Mouse (Mus musculus) limb, embryonic 14.5 days (tissue): Measurements from ENCODE around the gene Hes2. TPM values are rescaled to one million over a fixed set of nuclear protein-coding genes. Genes with fewer than 3 reads are reported as not detected.

Experiments
- ATAC-seq: fragments of 200-750 bp; cut with Nextera tagmentation; 2 replicates; pipeline ENCODE4 v1.8.0; 2017; ENCODE audit warnings: low read depth, moderate number of reproducible peaks, moderate TSS enrichment; ENCODE audit not compliant: low FRiP score
- DNase-seq: peaks from one replicate; pipeline ENCODE4 v3.0.0-alpha.2; 2015; ENCODE audit warnings: low spot score
- H3K27ac ChIP-seq: fragments of 300-500 bp; sonication (generic); replicated peaks from 2 replicates; pipeline ENCODE4 v1.5.1; 2014; ENCODE audit warnings: low read depth, mild to moderate bottlenecking, low read length, moderate library complexity, mixed read lengths
- H3K27me3 ChIP-seq: fragments of 300-500 bp; sonication (generic); 2 replicates; pipeline ENCODE4 v1.6.1; 2014; ENCODE audit warnings: low read length, mixed read lengths; ENCODE audit not compliant: control insufficient read depth, insufficient read depth
- H3K36me3 ChIP-seq: fragments of 300-500 bp; sonication (generic); 2 replicates; pipeline ENCODE4 v1.6.1; 2014; ENCODE audit warnings: mild to moderate bottlenecking, low read length, moderate library complexity, mixed read lengths; ENCODE audit not compliant: control insufficient read depth, insufficient read depth
- H3K4me1 ChIP-seq: fragments of 300-500 bp; sonication (generic); 2 replicates; pipeline ENCODE4 v1.6.1; 2014; ENCODE audit warnings: antibody characterized with exemption, low read length, mixed read lengths; ENCODE audit not compliant: control insufficient read depth, insufficient read depth
- H3K4me2 ChIP-seq: fragments of 300-500 bp; sonication (generic); replicated peaks from 2 replicates; pipeline ENCODE4 v1.6.1; 2014; ENCODE audit warnings: low read depth, mild to moderate bottlenecking, low read length, moderate library complexity; ENCODE audit not compliant: severe bottlenecking
- H3K4me3 ChIP-seq: fragments of 300-500 bp; sonication (generic); replicated peaks from 2 replicates; pipeline ENCODE4 v1.5.1; 2014; ENCODE audit warnings: low read length
- H3K9ac ChIP-seq: fragments of 300-500 bp; sonication (generic); 2 replicates; pipeline ENCODE4 v1.6.1; 2014; ENCODE audit warnings: mild to moderate bottlenecking, low read depth, low read length, moderate library complexity; ENCODE audit not compliant: severe bottlenecking
- H3K9me3 ChIP-seq: fragments of 300-500 bp; sonication (generic); 2 replicates; pipeline ENCODE4 v1.6.1; 2016; ENCODE audit warnings: low read length; ENCODE audit not compliant: control insufficient read depth
- POLR2A ChIP-seq: fragments of 200-500 bp; IDR thresholded peaks from 2 replicates; pipeline ENCODE4 v1.8.0; 2012; ENCODE audit warnings: inconsistent platforms, mild to moderate bottlenecking, moderate library complexity, borderline replicate concordance; ENCODE audit not compliant: insufficient read depth, insufficient read length; ENCODE audit errors: extremely low read depth
- WGBS: fragments of 180-500 bp; shearing (Covaris S2); extraction: QIAGEN DNeasy Blood & Tissue Kit; methylation state at CpG from one replicate; pipeline ENCODE4 v1.1.7; 2014; 5-methylcytosine and 5-hydroxymethylcytosine counted together
- polyA plus RNA-seq, 2 experiments: library from polyadenylated mRNA; depleted of rRNA in 1 of 2; stranded (reverse) in 1 of 2; unstranded in 1 of 2; fragments of >200 nt; fragmentation: Nextera tagmentation in 1 of 2; extraction: Ambion mirVana in 1 of 2; gene quantifications; 2 replicates each; pipeline versions ENCODE4 v1.2.1 to v1.2.3; 2012 to 2014

Hes2 gene
- polyA plus RNA-seq, 2 experiments, result 0.04 TPM; not detected in 1

- no peak for TF ChIP-seq POLR2A
- H3K27ac ChIP-seq, result no peak overlapping the region
- WGBS, result 87% methylated on average over 3 of the region's 3 CpGs
- no peak overlapping the region for H3K4me3 ChIP-seq
- DNase-seq (no peak), ATAC-seq (no peak)
- H3K9ac ChIP-seq, result no peak overlapping the region
- no peaks in the 10 kb centered on the region for H3K27me3 ChIP-seq
- no peaks in the 10 kb centered on the region for H3K36me3 ChIP-seq
- H3K4me2 ChIP-seq, result no peak overlapping the region
- H3K4me1 ChIP-seq, result peaks cover 8% of the 10 kb centered on the region; the same call in 1 of the 2 replicates
- H3K9me3 ChIP-seq, result no peaks in the 10 kb centered on the region
Measured at GRCm38 (mm10) chr4:152194476-152195175, 36.0 kb downstream of the Hes2 start.

DNA sequence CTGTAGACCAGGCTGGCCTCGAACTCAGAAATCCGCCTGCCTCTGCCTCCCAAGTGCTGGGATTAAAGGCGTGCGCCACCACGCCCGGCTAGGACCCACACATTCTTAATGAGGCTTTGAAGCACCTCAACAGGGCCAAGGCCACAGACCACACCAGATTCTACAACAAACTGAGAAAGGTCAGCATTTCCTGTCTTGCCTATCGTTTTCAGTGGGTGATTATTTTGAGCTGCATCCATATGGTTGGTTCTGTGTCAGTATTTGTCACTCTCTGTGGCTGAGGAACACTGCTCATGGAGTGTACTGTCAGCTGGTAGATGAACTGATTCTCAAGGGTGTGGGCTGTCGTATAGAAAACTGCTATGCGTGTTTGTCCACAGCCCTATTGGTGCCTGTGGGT is 37.6 kb downstream of the Hes2 start:
- no peaks in the 10 kb centered on the region for H3K36me3 ChIP-seq
- no peak overlapping the region for H3K4me3 ChIP-seq
- no peak for DNase-seq

DNA sequence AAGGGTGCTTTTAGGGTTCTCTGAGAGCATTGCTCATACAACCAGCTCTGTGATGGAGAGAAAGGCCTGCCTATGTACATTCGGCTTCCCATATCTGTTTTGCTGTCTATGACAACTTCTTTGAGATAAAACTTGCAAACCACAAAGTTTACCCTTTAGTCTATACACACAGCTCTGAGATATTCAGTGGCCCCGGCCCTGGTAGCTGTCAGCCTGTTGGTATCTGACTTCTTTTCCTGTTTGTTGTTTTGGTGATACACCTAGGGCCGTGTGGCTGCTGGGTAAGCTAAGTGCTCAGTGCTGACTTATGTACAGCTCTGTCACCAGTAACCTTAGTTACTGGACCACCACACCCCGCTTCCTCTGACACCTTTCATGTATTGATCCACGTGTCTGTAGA is 38.9 kb downstream of the Hes2 start:
- H3K9me3 ChIP-seq, result no peaks in the 10 kb centered on the region
- no peaks in the 10 kb centered on the region for H3K27me3 ChIP-seq
- TF ChIP-seq POLR2A, result no peak
- no peak for ATAC-seq
- no peaks in the 10 kb centered on the region for H3K36me3 ChIP-seq
- H3K4me1 ChIP-seq, result peaks cover 14% of the 10 kb centered on the region; the same call in 1 of the 2 replicates
- H3K4me2 ChIP-seq, result no peak overlapping the region
- H3K9ac ChIP-seq, result no peak overlapping the region
- no peak overlapping the region for H3K4me3 ChIP-seq
- DNase-seq, result no peak
- 81% methylated on average over 5 of the region's 5 CpGs for WGBS
- H3K27ac ChIP-seq, result no peak overlapping the region

More for the DNA sequence above, 37.6 kb downstream of the Hes2 start:
- Histone ChIP-seq H3K4me1 (peaks cover 10% of the 10 kb centered on the region; the same call in 1 of the 2 replicates), H3K9ac (no peak overlapping the region), H3K4me2 (no peak overlapping the region), H3K27ac (no peak overlapping the region), H3K27me3 (no peaks in the 10 kb centered on the region), H3K9me3 (no peaks in the 10 kb centered on the region)
- no peak for ATAC-seq
- 93% methylated on average over 8 of the region's 9 CpGs for WGBS
- no peak for TF ChIP-seq POLR2A

- ATAC-seq, result no peak
- H3K36me3 ChIP-seq, result no peaks in the 10 kb centered on the region
- no peak overlapping the region for H3K4me2 ChIP-seq
- DNase-seq, result no peak
- no peak overlapping the region for H3K9ac ChIP-seq
- no peaks in the 10 kb centered on the region for H3K27me3 ChIP-seq
- H3K4me3 ChIP-seq, result no peak overlapping the region
- TF ChIP-seq POLR2A, result no peak
- WGBS, result 44% methylated on average over 1 of the region's 1 CpGs
- H3K4me1 ChIP-seq, result 0 out of 2 replicates have a peak, but pooled peaks cover 7% of the 10 kb centered on the region
- H3K9me3 ChIP-seq, result no peaks in the 10 kb centered on the region
- no peak overlapping the region for H3K27ac ChIP-seq
Measured at GRCm38 (mm10) chr4:152199617-152200016, 41.0 kb downstream of the Hes2 start.

DNA sequence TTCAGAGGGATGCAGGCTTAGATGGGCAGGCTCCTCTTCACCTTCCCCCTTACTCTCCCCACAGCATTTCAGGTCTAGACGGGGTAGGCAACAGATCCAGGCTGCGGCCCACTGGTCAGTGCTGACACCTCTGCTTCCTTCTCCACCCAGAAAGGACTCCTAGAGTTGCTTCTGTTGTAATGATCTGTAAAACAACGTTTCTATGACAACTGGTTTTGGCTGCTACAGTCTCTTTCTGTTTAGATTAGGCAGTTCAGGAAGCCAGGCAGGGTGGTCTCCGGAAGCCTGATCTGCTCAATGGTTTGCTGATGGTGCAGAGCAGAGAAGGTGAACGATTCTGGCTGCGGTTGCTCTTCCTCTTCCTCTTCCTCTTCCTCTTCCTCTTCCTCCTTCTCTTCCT is 42.8 kb downstream of the Hes2 start:
- Histone ChIP-seq H3K27ac (no peak overlapping the region), H3K27me3 (no peaks in the 10 kb centered on the region), H3K4me2 (no peak overlapping the region), H3K9ac (no peak overlapping the region), H3K4me3 (no peak overlapping the region), H3K36me3 (no peaks in the 10 kb centered on the region), H3K4me1 (peaks cover 11% of the 10 kb centered on the region; the same call in 1 of the 2 replicates), H3K9me3 (no peaks in the 10 kb centered on the region)
- ATAC-seq (no peak), DNase-seq (peak; percentile 43)
- no peak for TF ChIP-seq POLR2A
- 67% methylated on average over 6 of the region's 6 CpGs for WGBS
